12 mouse cellular contexts compared by ENCODE assay signal in the genomic region with DNA sequence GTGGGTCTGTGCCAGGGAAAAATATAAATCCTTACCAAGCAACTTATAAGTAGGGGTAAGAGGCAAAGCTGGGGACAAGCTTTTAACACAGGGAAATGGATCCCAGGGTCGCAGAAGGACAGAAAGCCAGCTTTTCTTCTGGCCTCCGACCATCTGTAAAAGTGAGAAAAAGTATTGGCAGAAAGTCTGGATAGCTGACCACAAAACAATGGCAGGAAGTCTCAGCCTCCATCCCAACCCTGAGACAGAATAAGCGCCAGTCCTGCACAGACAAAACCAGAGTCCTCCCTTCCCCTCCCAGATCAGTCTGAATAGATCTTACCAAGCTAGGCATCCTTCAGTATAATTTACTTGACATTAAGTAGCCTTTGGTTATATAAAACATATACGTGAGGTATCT. TPM values are rescaled to one million over a fixed set of nuclear protein-coding genes. Genes with fewer than 3 reads are reported as not detected.
A peak's percentile ranks its signal among the peaks of the same experiment; 100 is the strongest.
DNase-seq lines count a peak whose midpoint lies in the region; ATAC-seq and TF ChIP-seq lines count a peak whose summit lies in the region.
"Had no signal": no experiment of that assay in that cellular context is flagged by ENCODE, and none has a peak within 500 bp of the region (broad histone marks: within the 10 kb centered on the region; RNA-seq: fewer than 3 reads in every experiment).

No protein-coding gene starts in this region.

- H3K4me1 ChIP-seq in heart, adult 2 months (ENCODE audit: control insufficient read depth, insufficient read depth, low read length) = peaks cover 6% of the 10 kb centered on the region
- no peaks in the 10 kb centered on the region for H3K4me1 ChIP-seq in lung, embryonic 15.5 days
- no peaks in the 10 kb centered on the region for H3K4me1 ChIP-seq in hindbrain, embryonic 13.5 days (replicated peaks)
- H3K4me1 ChIP-seq in hindbrain, embryonic 10.5 days (replicated peaks) = no peaks in the 10 kb centered on the region
- H3K4me1 ChIP-seq: hindbrain, embryonic 12.5 days had no signal

- H3K27me3 ChIP-seq in heart, adult 2 months (ENCODE audit: control insufficient read depth, insufficient read depth, low read length) = no peaks in the 10 kb centered on the region
- H3K27me3 ChIP-seq in lung, embryonic 15.5 days = no peaks in the 10 kb centered on the region
- H3K27me3 ChIP-seq in hindbrain, embryonic 13.5 days = no peaks in the 10 kb centered on the region
- H3K27me3 ChIP-seq in hindbrain, embryonic 10.5 days (ENCODE audit: insufficient read depth, poor library complexity, severe bottlenecking) = no peaks in the 10 kb centered on the region
- H3K27me3 ChIP-seq: hindbrain, embryonic 12.5 days had no signal

- intact Hi-C loops in heart, adult 2 months (cut with DNase I) = loop anchor here (5.0 kb wide), 2 partner anchors 40 to 80 kb away; a partner anchor contains a TSS
- intact Hi-C loops in heart, postnatal 36 days (cut with DNase I) = loop anchor here (5.0 kb wide), 1 partner anchor 80 kb away; no protein-coding TSS in a partner anchor

- peak overlapping the region; percentile 61; the same call in 1 of the 2 replicates for H3K9ac ChIP-seq in heart, adult 2 months (ENCODE audit: low read depth, low read length)
- no peak overlapping the region for H3K9ac ChIP-seq in lung, embryonic 15.5 days
- H3K9ac ChIP-seq in hindbrain, embryonic 13.5 days = no peak overlapping the region
- H3K9ac ChIP-seq: hindbrain, embryonic 12.5 days; liver, embryonic 14.5 days had no signal

- H3K36me3 ChIP-seq in heart, adult 2 months (ENCODE audit: control insufficient read depth, insufficient read depth, low read length) = no peaks in the 10 kb centered on the region
- H3K36me3 ChIP-seq in lung, embryonic 15.5 days = no peaks in the 10 kb centered on the region
- no peaks in the 10 kb centered on the region for H3K36me3 ChIP-seq in hindbrain, embryonic 13.5 days
- no peaks in the 10 kb centered on the region for H3K36me3 ChIP-seq in hindbrain, embryonic 10.5 days
- H3K36me3 ChIP-seq: hindbrain, embryonic 12.5 days had no signal

- peak; percentile 74; the same call in 1 of the 2 replicates for TF ChIP-seq POLR2A in heart, adult 2 months (IDR thresholded peaks at IDR 0.05; ENCODE audit: insufficient read depth, low read depth, low read length)

- DNase-seq in embryo, embryonic 9.5 days (ENCODE audit: extremely low spot score) = peak; percentile 3
- no peak for DNase-seq in embryo, embryonic 10.5 days (ENCODE audit: low spot score)
- peak; percentile 39 to 66 for DNase-seq in heart, adult 2 months
- peak; percentile 22 to 31 for DNase-seq in heart, postnatal 36 days
- DNase-seq in urinary bladder, postnatal 14 days (ENCODE audit: low spot score) = no peak
- no peak for DNase-seq in hindbrain, embryonic 10.5 days (ENCODE audit: low spot score)

- 33% methylated on average over 4 of the region's 4 CpGs for WGBS in heart, adult 2 months
- 66% methylated on average over 4 of the region's 4 CpGs for WGBS in lung, embryonic 15.5 days
- WGBS in hindbrain, embryonic 13.5 days = 83% methylated on average over 4 of the region's 4 CpGs
- WGBS in hindbrain, embryonic 10.5 days = 83% methylated on average over 4 of the region's 4 CpGs

- H3K9me3 ChIP-seq in lung, embryonic 15.5 days = no peaks in the 10 kb centered on the region
- no peaks in the 10 kb centered on the region for H3K9me3 ChIP-seq in hindbrain, embryonic 13.5 days
- no peaks in the 10 kb centered on the region for H3K9me3 ChIP-seq in hindbrain, embryonic 10.5 days
- H3K9me3 ChIP-seq: hindbrain, embryonic 12.5 days had no signal

- peak; percentile 83 for TF ChIP-seq EP300 in heart, adult 2 months (IDR thresholded peaks at IDR 0.05; ENCODE audit: insufficient read depth, low read depth, low read length)

- peak overlapping the region; percentile 81 for H3K27ac ChIP-seq in heart, adult 2 months
- peak overlapping the region; percentile 70 for H3K27ac ChIP-seq in lung, embryonic 15.5 days
- H3K27ac ChIP-seq in hindbrain, embryonic 13.5 days = no peak overlapping the region
- no peak overlapping the region for H3K27ac ChIP-seq in hindbrain, embryonic 10.5 days
- H3K27ac ChIP-seq: hindbrain, embryonic 12.5 days; liver, embryonic 14.5 days had no signal

- peak; percentile 57; the same call in 1 of the 2 replicates for ATAC-seq in lung, embryonic 15.5 days (ENCODE audit: borderline replicate concordance, extremely low read depth, low FRiP score, low TSS enrichment)
- ATAC-seq in hindbrain, embryonic 13.5 days (ENCODE audit: low FRiP score) = no peak

- no peaks in the 10 kb centered on the region for H3K79me2 ChIP-seq in heart, adult 2 months (replicated peaks; ENCODE audit: control insufficient read depth, insufficient read depth, low read length)

- no peak for TF ChIP-seq CTCF in heart, adult 2 months (IDR thresholded peaks at IDR 0.05)

- no peak overlapping the region for H3K4me2 ChIP-seq in lung, embryonic 15.5 days
- H3K4me2 ChIP-seq in hindbrain, embryonic 13.5 days = no peak overlapping the region
- H3K4me2 ChIP-seq: hindbrain, embryonic 12.5 days had no signal

- H3K4me3 ChIP-seq in heart, adult 2 months = peak overlapping the region; percentile 15
- H3K4me3 ChIP-seq in lung, embryonic 15.5 days = no peak overlapping the region
- H3K4me3 ChIP-seq in hindbrain, embryonic 13.5 days = no peak overlapping the region
- H3K4me3 ChIP-seq in hindbrain, embryonic 10.5 days = no peak overlapping the region
- H3K4me3 ChIP-seq: hindbrain, embryonic 12.5 days had no signal

RNA-seq across cellular contexts. Expression of a gene that starts 1.6 kb away (rescaled TPM):
- 10 to 100 TPM in 1 of 2 experiments, 1 to 10 TPM in 1; 8.4 to 12.8 TPM for total RNA-seq in heart, adult 2 months (2021)
- polyA plus RNA-seq in heart, adult 2 months (2012; rRNA removed) = 8.2 and 12.5 TPM in 2 replicates
- 10 to 100 TPM; 12.3 to 18.9 TPM for total RNA-seq in heart, postnatal 36 days (2021)
- 9.3 and 10.4 TPM in 2 replicates for polyA plus RNA-seq in lung, embryonic 15.5 days (2015; fragmentation: Nextera tagmentation; extraction: Ambion mirVana)
- 1.3 and 1.8 TPM in 2 replicates for polyA plus RNA-seq in hindbrain, embryonic 13.5 days (2015; fragmentation: Nextera tagmentation; extraction: Ambion mirVana)
- 1.5 and 2.2 TPM in 2 replicates for polyA plus RNA-seq in hindbrain, embryonic 10.5 days (2016; fragmentation: Nextera tagmentation; extraction: Ambion mirVana)

RNA-seq across cellular contexts. Expression of a gene that starts 40.7 kb away (rescaled TPM):
- total RNA-seq in heart, adult 2 months (2021) = 10 to 100 TPM; 53.6 to 66.6 TPM
- polyA plus RNA-seq in heart, adult 2 months (2012; rRNA removed) = 29.0 and 42.6 TPM in 2 replicates
- 10 to 100 TPM; 56.2 to 61.6 TPM for total RNA-seq in heart, postnatal 36 days (2021)
- 4.8 and 4.9 TPM in 2 replicates for polyA plus RNA-seq in lung, embryonic 15.5 days (2015; fragmentation: Nextera tagmentation; extraction: Ambion mirVana)
- 8.6 and 10.3 TPM in 2 replicates for polyA plus RNA-seq in hindbrain, embryonic 13.5 days (2015; fragmentation: Nextera tagmentation; extraction: Ambion mirVana)
- polyA plus RNA-seq in hindbrain, embryonic 10.5 days (2016; fragmentation: Nextera tagmentation; extraction: Ambion mirVana) = 2.7 and 3.2 TPM in 2 replicates

RNA-seq across cellular contexts. Expression of a gene that starts 47.0 kb away (rescaled TPM):
- total RNA-seq in heart, adult 2 months (2021) = not detected
- not detected in 2 replicates for polyA plus RNA-seq in heart, adult 2 months (2012; rRNA removed)
- not detected for total RNA-seq in heart, postnatal 36 days (2021)
- polyA plus RNA-seq in lung, embryonic 15.5 days (2015; fragmentation: Nextera tagmentation; extraction: Ambion mirVana) = 0.50 and 1.0 TPM in 2 replicates
- 1.2 and 1.4 TPM in 2 replicates for polyA plus RNA-seq in hindbrain, embryonic 13.5 days (2015; fragmentation: Nextera tagmentation; extraction: Ambion mirVana)
- 0.24 and 0.90 TPM in 2 replicates for polyA plus RNA-seq in hindbrain, embryonic 10.5 days (2016; fragmentation: Nextera tagmentation; extraction: Ambion mirVana)
- total RNA-seq: neutrophil, adult 5-6 weeks had no signal
- polyA plus RNA-seq: liver, embryonic 14.5 days; testis, adult 2 months had no signal

Comparison
In these comparisons a context has a peak if more than half of its experiments do, and no peak if none do; other contexts are left out.
1. DNase-seq: peak in embryo, embryonic 9.5 days (single experiment), heart, adult 2 months (2 of 2) and heart, postnatal 36 days (2 of 2); none in embryo, embryonic 10.5 days (single experiment), urinary bladder, postnatal 14 days (single experiment) and hindbrain, embryonic 10.5 days (single experiment).
2. H3K27ac ChIP-seq: peak in heart, adult 2 months (single experiment) and lung, embryonic 15.5 days (single experiment); none in hindbrain, embryonic 13.5 days (single experiment) and hindbrain, embryonic 10.5 days (single experiment).